Mouse (Mus musculus) G1E (cell line): ENCODE results near the gene Hbb-bh2. TPM values are rescaled to one million over a fixed set of nuclear protein-coding genes. Genes with fewer than 3 reads are reported as not detected.
"Not testable (repeated sequence)": the region's sequence is repeated elsewhere in the genome, so short reads cannot be mapped to it uniquely, and the experiment has no call there.

Experiments used
- ATAC-seq: 2 replicates; pipeline ENCODE4 v1.8.0; 2016; ENCODE audit warnings: mild to moderate bottlenecking; ENCODE audit not compliant: insufficient number of reproducible peaks, poor library complexity, low FRiP score, severe bottlenecking; ENCODE audit errors: extremely low read depth
- DNase-seq: peaks from one replicate; pipeline ENCODE4 v3.0.0; 2012; ENCODE audit warnings: low spot score
- H3K27me3 ChIP-seq: 2 replicates; pipeline ENCODE4 v1.6.1; 2012; ENCODE audit warnings: mild to moderate bottlenecking, low read length, inconsistent platforms; ENCODE audit not compliant: insufficient read depth
- H3K36me3 ChIP-seq: replicated peaks from 2 replicates; pipeline ENCODE3; 2012; ENCODE audit warnings: mild to moderate bottlenecking, inconsistent platforms
- H3K4me1 ChIP-seq: 2 replicates; pipeline ENCODE4 v1.6.1; 2012; ENCODE audit warnings: low read depth, low read length, inconsistent platforms, mixed read lengths; ENCODE audit not compliant: insufficient read depth
- H3K4me3 ChIP-seq: 2 replicates; pipeline ENCODE4 v1.5.1; 2012; ENCODE audit warnings: low read depth, mild to moderate bottlenecking, inconsistent platforms, low read length, moderate library complexity, mixed read lengths
- H3K9me3 ChIP-seq: replicated peaks from 2 replicates; pipeline ENCODE4 v1.6.1; 2012; ENCODE audit warnings: inconsistent platforms
- CTCF ChIP-seq: IDR thresholded peaks from 2 replicates; pipeline ENCODE4 v1.5.1; 2012; ENCODE audit warnings: low read depth, low read length, inconsistent platforms, mixed read lengths
- GATA1 ChIP-seq: IDR thresholded peaks from 2 replicates; pipeline ENCODE4 v1.6.1; 2012; ENCODE audit warnings: borderline replicate concordance, low read length, inconsistent platforms, mixed read lengths
- GATA2 ChIP-seq: IDR thresholded peaks from 2 replicates; pipeline ENCODE4 v1.6.1; 2012; ENCODE audit warnings: low read depth, low read length, inconsistent platforms, borderline replicate concordance
- POLR2AphosphoS5 ChIP-seq: IDR thresholded peaks from 2 replicates; pipeline ENCODE4 v1.6.1; 2012; ENCODE audit warnings: low read depth, low read length, inconsistent platforms; ENCODE audit not compliant: insufficient replicate concordance
- TAL1 ChIP-seq: conservative IDR thresholded peaks from 2 replicates; pipeline ENCODE4 v1.6.1; 2012; ENCODE audit warnings: low read depth, low read length, inconsistent platforms, mixed read lengths
- polyA plus RNA-seq: library from polyadenylated mRNA; stranded (reverse); fragments of >175 nt; gene quantifications from 2 replicates; pipeline ENCODE4 v1.2.3, GENCODE M21; 2012
- total RNA-seq, 2 experiments: library from RNA; stranded (forward) in 1 of 2; stranded (reverse) in 1 of 2; fragments of 200-1000 nt in 1 of 2; fragments of >200 nt in 1 of 2; fragmentation: Nextera tagmentation in 1 of 2; gene quantifications; 2 replicates each; pipeline ENCODE4 v1.2.3; 2014 to 2017

Hbb-bh2 gene
- total and polyA plus RNA-seq, 3 experiments = not detected

DNA sequence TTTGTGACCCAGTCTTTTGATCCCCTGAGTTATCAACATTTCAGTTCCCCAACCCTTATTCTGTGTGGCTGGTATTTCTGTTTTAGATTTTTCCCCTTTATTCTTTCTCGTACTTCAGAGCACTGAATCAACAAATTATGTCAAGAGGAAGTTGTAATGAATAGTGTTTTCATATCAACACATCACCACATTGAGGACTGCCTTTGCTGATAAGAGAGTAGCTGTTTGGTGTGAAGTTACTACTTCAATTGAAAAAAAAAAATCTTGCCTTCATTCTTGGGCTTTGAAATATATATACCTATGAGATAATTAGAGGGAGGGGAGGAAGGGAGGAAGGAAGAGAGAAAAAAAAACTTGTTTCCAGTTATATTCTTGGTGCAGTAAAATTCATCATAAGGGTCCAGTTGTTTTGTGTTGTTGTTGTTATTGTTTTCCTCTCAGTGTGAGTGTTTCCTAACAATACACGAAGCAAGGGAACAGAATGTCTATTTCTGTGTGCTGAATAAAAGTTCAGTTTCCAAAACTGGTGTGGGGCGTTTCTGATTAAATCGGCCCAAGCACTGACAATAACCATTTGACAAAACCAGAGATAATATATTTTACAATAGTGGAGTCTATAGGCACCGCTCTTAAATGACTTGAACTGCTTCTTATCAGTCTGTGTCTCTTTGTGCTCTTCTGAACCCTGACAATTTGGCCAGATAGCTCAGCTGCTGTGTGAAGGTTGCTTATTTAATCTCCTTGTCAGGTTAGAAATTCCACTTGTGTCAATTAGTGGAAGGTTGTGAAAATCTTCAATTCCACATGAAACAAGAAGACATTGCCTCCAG, 31.1 kb downstream of the Hbb-bh2 start:
- TF ChIP-seq TAL1 (peak; percentile 80), POLR2AphosphoS5 (no peak), CTCF (no peak), GATA2 (no peak), GATA1 (no peak)
- ATAC-seq = peak; percentile 69
- no peaks in the 10 kb centered on the region for H3K9me3 ChIP-seq
- no peaks in the 10 kb centered on the region for H3K36me3 ChIP-seq
- peaks cover 36% of the 10 kb centered on the region for H3K4me1 ChIP-seq
- no peak for DNase-seq
- H3K27me3 ChIP-seq = no peaks in the 10 kb centered on the region
- no peak overlapping the region; the same call in 1 of the 2 replicates for H3K4me3 ChIP-seq

GRCm38 (mm10) chr7:103808120-103808519, 32.2 kb downstream of the Hbb-bh2 start:
- not testable (repeated sequence) for ATAC-seq

DNA sequence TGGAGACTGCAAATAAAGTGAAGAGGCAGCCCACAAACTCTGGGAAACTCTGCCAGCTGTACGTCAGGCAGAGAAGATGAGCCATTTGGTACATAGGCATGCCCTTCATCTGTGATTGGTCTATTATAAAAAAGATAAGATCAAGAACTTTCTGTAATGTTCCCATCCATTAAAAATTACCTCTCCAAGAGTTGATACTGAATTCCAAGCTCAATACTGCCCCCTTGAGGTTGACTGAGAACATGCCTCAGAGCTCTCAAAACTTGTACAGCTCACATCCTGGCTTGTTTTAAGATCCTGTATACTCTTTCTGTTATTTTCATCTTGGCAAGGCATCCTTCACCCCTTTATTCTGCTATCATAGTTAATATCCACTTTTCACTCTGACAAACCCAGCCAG, 33.5 kb downstream of the Hbb-bh2 start:
- no peaks in the 10 kb centered on the region for H3K36me3 ChIP-seq
- TF ChIP-seq GATA2 (no peak), CTCF (peak; percentile 47; the same call in 1 of the 2 replicates), GATA1 (no peak)
- H3K9me3 ChIP-seq = no peaks in the 10 kb centered on the region
- H3K4me3 ChIP-seq = no peak overlapping the region
- H3K4me1 ChIP-seq = peaks cover 27% of the 10 kb centered on the region
- no peaks in the 10 kb centered on the region for H3K27me3 ChIP-seq
- no peak for ATAC-seq
- no peak for DNase-seq

More at GRCm38 (mm10) chr7:103808120-103808519, 32.2 kb downstream of the Hbb-bh2 start:
- H3K4me1 ChIP-seq = peaks cover 30% of the 10 kb centered on the region
- H3K36me3 ChIP-seq, H3K4me3 ChIP-seq, H3K27me3 ChIP-seq, DNase-seq, H3K9me3 ChIP-seq: not testable (repeated sequence)

- Histone ChIP-seq H3K9me3 (no peaks in the 10 kb centered on the region), H3K36me3 (no peaks in the 10 kb centered on the region), H3K4me3 (no peak overlapping the region), H3K27me3 (no peaks in the 10 kb centered on the region), H3K4me1 (0 out of 2 replicates have a peak, but pooled peaks cover 5% of the 10 kb centered on the region)
- peak; percentile 23 for DNase-seq
- ATAC-seq = peak; percentile 100
- TF ChIP-seq TAL1 (peak; percentile 40; the same call in 1 of the 2 replicates), GATA1 (no peak)
These were observed 47.5 kb downstream of the Hbb-bh2 start for GRCm38 (mm10) chr7:103792669-103793388.

DNA sequence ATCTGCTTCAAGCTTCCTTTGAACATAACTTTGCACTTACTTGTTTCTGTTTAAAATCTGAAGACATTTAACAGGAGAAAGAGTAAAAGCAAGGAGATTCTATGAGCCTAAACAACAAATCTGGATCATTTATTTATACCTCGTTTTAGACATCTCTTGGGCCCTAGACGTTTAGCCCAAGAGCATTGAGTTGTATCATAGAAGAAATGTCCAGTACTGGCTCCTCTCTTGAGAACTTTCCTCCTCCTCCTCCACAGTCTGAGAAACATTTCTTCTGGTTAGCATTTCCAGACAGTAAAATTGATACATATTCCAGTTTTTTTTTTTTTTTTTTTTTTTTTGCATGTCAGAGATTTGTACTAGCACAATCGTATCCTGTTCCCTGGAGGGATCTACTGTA, 48.6 kb downstream of the Hbb-bh2 start, which contains the start of gene Olfr67:
Gene Olfr67 (minus strand): TSS at position 101 of the 400 bp plus-strand sequence.
- Histone ChIP-seq H3K27me3 (no peaks in the 10 kb centered on the region), H3K4me3 (no peak within 1 kb of the TSS), H3K4me1 (0 out of 2 replicates have a peak, but pooled peaks cover 5% of the 10 kb centered on the region), H3K36me3 (no peaks in the 10 kb centered on the region), H3K9me3 (no peaks in the 10 kb centered on the region)
- TF ChIP-seq GATA2 (no peak), CTCF (no peak), GATA1 (no peak), TAL1 (no peak), POLR2AphosphoS5 (no peak)
- no peak for ATAC-seq
- no peak for DNase-seq

Other genes starting within 250 kb of the Hbb-bh2 start
Only the 20 nearest of the 32 such genes appear.
- gene Olfr625-ps1, start 157.8 kb downstream of the Hbb-bh2 start, total RNA-seq (2014; fragmentation: Nextera tagmentation) = not detected in 2 replicates
- not detected in 2 replicates for gene Olfr625-ps1, start 157.8 kb downstream of the Hbb-bh2 start, total RNA-seq (2017)
- gene Olfr625-ps1, start 157.8 kb downstream of the Hbb-bh2 start, polyA plus RNA-seq = not detected in 2 replicates
- not detected in 2 replicates for gene Olfr243, start 125.8 kb downstream of the Hbb-bh2 start, total RNA-seq (2014; fragmentation: Nextera tagmentation)
- not detected in 2 replicates for gene Olfr243, start 125.8 kb downstream of the Hbb-bh2 start, total RNA-seq (2017)
- not detected in 2 replicates for gene Olfr243, start 125.8 kb downstream of the Hbb-bh2 start, polyA plus RNA-seq
- gene Olfr628, start 110.1 kb downstream of the Hbb-bh2 start, total RNA-seq (2014; fragmentation: Nextera tagmentation) = not detected in 2 replicates
- 0.33 TPM in 1 of 2 replicates, not detected in the other for gene Olfr628, start 110.1 kb downstream of the Hbb-bh2 start, total RNA-seq (2017)
- not detected in 2 replicates for gene Olfr628, start 110.1 kb downstream of the Hbb-bh2 start, polyA plus RNA-seq
- not detected in 2 replicates for gene Olfr629, start 95.6 kb downstream of the Hbb-bh2 start, total RNA-seq (2014; fragmentation: Nextera tagmentation)
- 0.16 TPM in 1 of 2 replicates, not detected in the other for gene Olfr629, start 95.6 kb downstream of the Hbb-bh2 start, total RNA-seq (2017)
- gene Olfr629, start 95.6 kb downstream of the Hbb-bh2 start, polyA plus RNA-seq = not detected in 2 replicates
- not detected in 2 replicates for gene Olfr630, start 83.2 kb downstream of the Hbb-bh2 start, total RNA-seq (2014; fragmentation: Nextera tagmentation)
- 0.11 TPM in 1 of 2 replicates, not detected in the other for gene Olfr630, start 83.2 kb downstream of the Hbb-bh2 start, total RNA-seq (2017)
- gene Olfr630, start 83.2 kb downstream of the Hbb-bh2 start, polyA plus RNA-seq = not detected in 2 replicates
- gene Olfr69, start 68.9 kb downstream of the Hbb-bh2 start, total RNA-seq (2014; fragmentation: Nextera tagmentation) = not detected in 2 replicates
- gene Olfr69, start 68.9 kb downstream of the Hbb-bh2 start, total RNA-seq (2017) = not detected in 2 replicates
- gene Olfr69, start 68.9 kb downstream of the Hbb-bh2 start, polyA plus RNA-seq = not detected in 2 replicates
- gene Olfr68, start 60.8 kb downstream of the Hbb-bh2 start, total RNA-seq (2014; fragmentation: Nextera tagmentation) = not detected in 2 replicates
- 0.06 and 0.22 TPM in 2 replicates for gene Olfr68, start 60.8 kb downstream of the Hbb-bh2 start, total RNA-seq (2017)
- not detected in 2 replicates for gene Olfr68, start 60.8 kb downstream of the Hbb-bh2 start, polyA plus RNA-seq
- not detected in 2 replicates for gene Olfr67, start 48.7 kb downstream of the Hbb-bh2 start, total RNA-seq (2014; fragmentation: Nextera tagmentation)
- not detected in 2 replicates for gene Olfr67, start 48.7 kb downstream of the Hbb-bh2 start, total RNA-seq (2017)
- 0.01 TPM in 1 of 2 replicates, not detected in the other for gene Olfr67, start 48.7 kb downstream of the Hbb-bh2 start, polyA plus RNA-seq
- 14.8 and 396 TPM in 2 replicates for gene Hbb-bt, start 26.5 kb downstream of the Hbb-bh2 start, total RNA-seq (2014; fragmentation: Nextera tagmentation)
- gene Hbb-bt, start 26.5 kb downstream of the Hbb-bh2 start, total RNA-seq (2017) = 3.3 and 7.8 TPM in 2 replicates
- gene Hbb-bt, start 26.5 kb downstream of the Hbb-bh2 start, polyA plus RNA-seq = 27.9 and 40.4 TPM in 2 replicates
- 153 and 3,173 TPM in 2 replicates for gene Hbb-bs, start 12.4 kb downstream of the Hbb-bh2 start, total RNA-seq (2014; fragmentation: Nextera tagmentation)
- 10.4 and 23.5 TPM in 2 replicates for gene Hbb-bs, start 12.4 kb downstream of the Hbb-bh2 start, total RNA-seq (2017)
- gene Hbb-bs, start 12.4 kb downstream of the Hbb-bh2 start, polyA plus RNA-seq = 137 and 158 TPM in 2 replicates
- gene Hbb-bh1, start 2.6 kb upstream of the Hbb-bh2 start, total RNA-seq (2014; fragmentation: Nextera tagmentation) = 1.6 TPM in 1 of 2 replicates, not detected in the other
- gene Hbb-bh1, start 2.6 kb upstream of the Hbb-bh2 start, total RNA-seq (2017) = 0.41 TPM in 1 of 2 replicates, not detected in the other
- gene Hbb-bh1, start 2.6 kb upstream of the Hbb-bh2 start, polyA plus RNA-seq = not detected in 2 replicates
- not detected in 2 replicates for gene Hbb-y, start 12.7 kb upstream of the Hbb-bh2 start, total RNA-seq (2014; fragmentation: Nextera tagmentation)
- not detected in 2 replicates for gene Hbb-y, start 12.7 kb upstream of the Hbb-bh2 start, total RNA-seq (2017)
- gene Hbb-y, start 12.7 kb upstream of the Hbb-bh2 start, polyA plus RNA-seq = not detected in 2 replicates
- gene Olfr66, start 45.7 kb upstream of the Hbb-bh2 start, total RNA-seq (2014; fragmentation: Nextera tagmentation) = not detected in 2 replicates
- 0.12 TPM in 1 of 2 replicates, not detected in the other for gene Olfr66, start 45.7 kb upstream of the Hbb-bh2 start, total RNA-seq (2017)
- gene Olfr66, start 45.7 kb upstream of the Hbb-bh2 start, polyA plus RNA-seq = not detected in 2 replicates
- gene Olfr64, start 54.0 kb upstream of the Hbb-bh2 start, total RNA-seq (2014; fragmentation: Nextera tagmentation) = not detected in 2 replicates
- 0.05 TPM in 1 of 2 replicates, not detected in the other for gene Olfr64, start 54.0 kb upstream of the Hbb-bh2 start, total RNA-seq (2017)
- gene Olfr64, start 54.0 kb upstream of the Hbb-bh2 start, polyA plus RNA-seq = not detected in 2 replicates
- gene Olfr65, start 63.0 kb upstream of the Hbb-bh2 start, total RNA-seq (2014; fragmentation: Nextera tagmentation) = not detected in 2 replicates
- gene Olfr65, start 63.0 kb upstream of the Hbb-bh2 start, total RNA-seq (2017) = not detected in 2 replicates
- not detected in 2 replicates for gene Olfr65, start 63.0 kb upstream of the Hbb-bh2 start, polyA plus RNA-seq
- gene Olfr631, start 88.3 kb upstream of the Hbb-bh2 start, total RNA-seq (2014; fragmentation: Nextera tagmentation) = not detected in 2 replicates
- 0.33 TPM in 1 of 2 replicates, not detected in the other for gene Olfr631, start 88.3 kb upstream of the Hbb-bh2 start, total RNA-seq (2017)
- gene Olfr631, start 88.3 kb upstream of the Hbb-bh2 start, polyA plus RNA-seq = not detected in 2 replicates
- gene Olfr632, start 93.8 kb upstream of the Hbb-bh2 start, total RNA-seq (2014; fragmentation: Nextera tagmentation) = not detected in 2 replicates
- gene Olfr632, start 93.8 kb upstream of the Hbb-bh2 start, total RNA-seq (2017) = 0.16 TPM in 1 of 2 replicates, not detected in the other
- not detected in 2 replicates for gene Olfr632, start 93.8 kb upstream of the Hbb-bh2 start, polyA plus RNA-seq
- not detected in 2 replicates for gene Olfr633, start 103.9 kb upstream of the Hbb-bh2 start, total RNA-seq (2014; fragmentation: Nextera tagmentation)
- gene Olfr633, start 103.9 kb upstream of the Hbb-bh2 start, total RNA-seq (2017) = 0.11 and 0.35 TPM in 2 replicates
- gene Olfr633, start 103.9 kb upstream of the Hbb-bh2 start, polyA plus RNA-seq = not detected in 2 replicates
- not detected in 2 replicates for gene Olfr635, start 130.6 kb upstream of the Hbb-bh2 start, total RNA-seq (2014; fragmentation: Nextera tagmentation)
- gene Olfr635, start 130.6 kb upstream of the Hbb-bh2 start, total RNA-seq (2017) = 0.12 and 0.33 TPM in 2 replicates
- not detected in 2 replicates for gene Olfr635, start 130.6 kb upstream of the Hbb-bh2 start, polyA plus RNA-seq
- not detected in 2 replicates for gene Olfr638, start 158.2 kb upstream of the Hbb-bh2 start, total RNA-seq (2014; fragmentation: Nextera tagmentation)
- gene Olfr638, start 158.2 kb upstream of the Hbb-bh2 start, total RNA-seq (2017) = not detected in 2 replicates
- not detected in 2 replicates for gene Olfr638, start 158.2 kb upstream of the Hbb-bh2 start, polyA plus RNA-seq